Mouse (Mus musculus) MEL (cell line): ENCODE results near the gene Hes3. TPM values are rescaled to one million over a fixed set of nuclear protein-coding genes. Genes with fewer than 3 reads are reported as not detected.

Experiments used
- DNase-seq: peaks from one replicate; pipeline ENCODE4 v3.0.0; 2011; ENCODE audit warnings: low read depth, low spot score
- H3K27ac ChIP-seq: 2 replicates; pipeline ENCODE4 v1.5.1; 2012; ENCODE audit warnings: low read depth, mild to moderate bottlenecking, control low read depth, low read length, moderate library complexity; ENCODE audit not compliant: control insufficient read depth
- H3K27me3 ChIP-seq, 2 experiments: fragments of 150-350 bp in 1 of 2; sonication (generic) in 1 of 2; 2 replicates each; pipeline ENCODE4 v1.6.1; 2012; ENCODE audit warnings: low read length in 2 of 2, mild to moderate bottlenecking in 2 of 2, improper control_type of control experiment in 1 of 2, moderate library complexity in 1 of 2; ENCODE audit not compliant: insufficient read depth in 2 of 2, control insufficient read depth in 1 of 2
- H3K36me3 ChIP-seq, 2 experiments: 2 replicates each; pipeline ENCODE4 v1.6.1; 2012 to 2014; ENCODE audit warnings: low read length in 2 of 2, improper control_type of control experiment in 1 of 2, inconsistent platforms in 1 of 2, mild to moderate bottlenecking in 1 of 2; ENCODE audit not compliant: insufficient read depth in 2 of 2, control insufficient read depth in 1 of 2
- H3K4me1 ChIP-seq, 2 experiments: fragments of 150-350 bp in 1 of 2; sonication (generic) in 1 of 2; 2 replicates each; pipeline ENCODE4 v1.6.1; 2012; ENCODE audit warnings: low read length in 2 of 2, improper control_type of control experiment in 1 of 2, mild to moderate bottlenecking in 1 of 2; ENCODE audit not compliant: insufficient read depth in 2 of 2, control insufficient read depth in 1 of 2
- H3K4me3 ChIP-seq, 2 experiments: fragments of 150-350 bp in 1 of 2; sonication (generic) in 1 of 2; 2 replicates each; pipeline ENCODE4 v1.5.1; 2012; ENCODE audit warnings: low read depth in 2 of 2, low read length in 2 of 2, mild to moderate bottlenecking in 2 of 2, moderate library complexity in 2 of 2, control low read depth in 1 of 2, improper control_type of control experiment in 1 of 2; ENCODE audit not compliant: control insufficient read depth in 1 of 2, insufficient read depth in 1 of 2
- H3K79me2 ChIP-seq: 2 replicates; pipeline ENCODE4 v1.6.1; 2012; ENCODE audit warnings: mild to moderate bottlenecking, low read length, moderate library complexity; ENCODE audit not compliant: control insufficient read depth, poor library complexity, insufficient read depth
- H3K9ac ChIP-seq: 2 replicates; pipeline ENCODE4 v1.6.1; 2012; ENCODE audit warnings: low read depth, mild to moderate bottlenecking, control low read depth, low read length, moderate library complexity; ENCODE audit not compliant: control insufficient read depth, poor library complexity, severe bottlenecking
- H3K9me3 ChIP-seq: fragments of 150-350 bp; sonication (generic); replicated peaks from 2 replicates; pipeline ENCODE4 v1.6.1; 2012; ENCODE audit warnings: mild to moderate bottlenecking, low read length, improper control_type of control experiment, moderate library complexity; ENCODE audit not compliant: insufficient read depth
- BHLHE40 ChIP-seq: IDR thresholded peaks from 2 replicates; pipeline ENCODE4 v1.6.1; 2012; ENCODE audit warnings: low read depth, mild to moderate bottlenecking, inconsistent platforms, low read length, improper control_type of control experiment, borderline replicate concordance
- CHD2 ChIP-seq: IDR thresholded peaks from 2 replicates; pipeline ENCODE4 v1.6.1; 2011; ENCODE audit warnings: low read length, improper control_type of control experiment
- CTCF ChIP-seq, 3 experiments: IDR thresholded peaks in 2 of 3; conservative IDR thresholded peaks in 1 of 3; 2 replicates each; pipeline ENCODE4 v1.5.1; 2011 to 2012; ENCODE audit warnings: low read length in 3 of 3, low read depth in 2 of 3, mild to moderate bottlenecking in 2 of 3, improper control_type of control experiment in 1 of 3, inconsistent platforms in 1 of 3, mixed read lengths in 1 of 3, moderate library complexity in 1 of 3; ENCODE audit not compliant: control insufficient read depth in 1 of 3, insufficient read depth in 1 of 3, poor library complexity in 1 of 3, severe bottlenecking in 1 of 3
- ELF1 ChIP-seq: IDR thresholded peaks from 2 replicates; pipeline ENCODE4 v1.6.1; 2014; ENCODE audit warnings: low read depth, mild to moderate bottlenecking, inconsistent platforms, low read length, improper control_type of control experiment, moderate library complexity
- EP300 ChIP-seq, 2 experiments: IDR thresholded peaks; 2 replicates each; pipeline ENCODE4 v1.6.1; 2011; ENCODE audit warnings: improper control_type of control experiment in 2 of 2, low read length in 2 of 2, low read depth in 1 of 2, mild to moderate bottlenecking in 1 of 2
- GATA1 ChIP-seq: IDR thresholded peaks from 2 replicates; pipeline ENCODE4 v1.6.1; 2011; ENCODE audit warnings: low read depth, low read length, improper control_type of control experiment
- KAT2A ChIP-seq: conservative IDR thresholded peaks from 2 replicates; pipeline ENCODE4 v1.6.1; 2012; ENCODE audit warnings: low read depth, low read length, improper control_type of control experiment, inconsistent platforms
- MAZ ChIP-seq: IDR thresholded peaks from 2 replicates; pipeline ENCODE4 v1.6.1; 2012; ENCODE audit warnings: low read depth, mild to moderate bottlenecking, inconsistent platforms, low read length, improper control_type of control experiment
- MEF2A ChIP-seq: IDR thresholded peaks from 2 replicates; pipeline ENCODE4 v1.6.1; 2014; ENCODE audit warnings: low read depth, mild to moderate bottlenecking, inconsistent platforms, low read length, improper control_type of control experiment; ENCODE audit not compliant: poor library complexity, insufficient replicate concordance, severe bottlenecking; ENCODE audit errors: extremely low read depth
- MXI1 ChIP-seq: IDR thresholded peaks from 2 replicates; pipeline ENCODE4 v1.6.1; 2011; ENCODE audit warnings: mild to moderate bottlenecking, low read depth, low read length, improper control_type of control experiment
- MYB ChIP-seq: IDR thresholded peaks from 2 replicates; pipeline ENCODE4 v1.6.1; 2011; ENCODE audit warnings: mild to moderate bottlenecking, low read depth, low read length, improper control_type of control experiment
- NELFE ChIP-seq: IDR thresholded peaks from 2 replicates; pipeline ENCODE4 v1.6.1; 2011; ENCODE audit warnings: low read depth, low read length, improper control_type of control experiment
- NRF1 ChIP-seq: IDR thresholded peaks from 2 replicates; pipeline ENCODE4 v1.6.1; 2014; ENCODE audit warnings: low read depth, mild to moderate bottlenecking, inconsistent platforms, low read length, improper control_type of control experiment, moderate library complexity; ENCODE audit not compliant: poor library complexity, insufficient read depth, severe bottlenecking
- POLR2AphosphoS5 ChIP-seq: IDR thresholded peaks from 2 replicates; pipeline ENCODE4 v1.6.1; 2012; ENCODE audit warnings: low read depth, borderline replicate concordance, mild to moderate bottlenecking, inconsistent platforms, low read length, moderate library complexity, mixed read lengths
- RAD21 ChIP-seq: IDR thresholded peaks from 2 replicates; pipeline ENCODE4 v1.6.1; 2011; ENCODE audit warnings: mild to moderate bottlenecking, low read depth, low read length, improper control_type of control experiment
- RCOR1 ChIP-seq: IDR thresholded peaks from 2 replicates; pipeline ENCODE4 v1.6.1; 2012; ENCODE audit warnings: low read depth, mild to moderate bottlenecking, inconsistent platforms, low read length, improper control_type of control experiment
- TAL1 ChIP-seq: IDR thresholded peaks from 2 replicates; pipeline ENCODE4 v1.6.1; 2012; ENCODE audit warnings: mild to moderate bottlenecking, inconsistent platforms, low read length, moderate library complexity, mixed read lengths
- TBP ChIP-seq: IDR thresholded peaks from 2 replicates; pipeline ENCODE4 v1.8.0; 2011; ENCODE audit warnings: low read depth, low read length, improper control_type of control experiment
- UBTF ChIP-seq: IDR thresholded peaks from 2 replicates; pipeline ENCODE4 v1.6.1; 2012; ENCODE audit warnings: low read depth, mild to moderate bottlenecking, inconsistent platforms, low read length, improper control_type of control experiment, moderate library complexity, borderline replicate concordance; ENCODE audit not compliant: insufficient read depth
- USF1 ChIP-seq: IDR thresholded peaks from 2 replicates; pipeline ENCODE4 v1.6.1; 2014; ENCODE audit warnings: low read depth, mild to moderate bottlenecking, inconsistent platforms, low read length, improper control_type of control experiment, moderate library complexity
- USF2 ChIP-seq, 2 experiments: IDR thresholded peaks; 2 replicates each; pipeline ENCODE4 v1.6.1; 2011 to 2012; ENCODE audit warnings: improper control_type of control experiment in 2 of 2, low read length in 2 of 2, borderline replicate concordance in 1 of 2, inconsistent platforms in 1 of 2, low read depth in 1 of 2, mild to moderate bottlenecking in 1 of 2; ENCODE audit not compliant: insufficient read depth in 1 of 2
- polyA plus RNA-seq, 2 experiments: library from polyadenylated mRNA; stranded (reverse) in 1 of 2; unstranded in 1 of 2; fragments of >175 nt in 1 of 2; fragments of >200 nt in 1 of 2; gene quantifications; 2 replicates each; pipeline versions ENCODE4 v1.2.1 to v1.2.4; 2012; ENCODE audit warnings: low replicate concordance in 2 of 2, low read depth in 1 of 2; ENCODE audit not compliant: insufficient read length in 2 of 2, insufficient read depth in 1 of 2, missing spikeins in 1 of 2
- total RNA-seq: library from RNA; depleted of rRNA; stranded (reverse); fragments of 300-350 nt; gene quantifications from 2 replicates; pipeline ENCODE4 v1.2.3, GENCODE M21; 2012

Hes3 gene
- total and polyA plus RNA-seq, 3 experiments: 0.04 TPM; not detected in 2

DNA sequence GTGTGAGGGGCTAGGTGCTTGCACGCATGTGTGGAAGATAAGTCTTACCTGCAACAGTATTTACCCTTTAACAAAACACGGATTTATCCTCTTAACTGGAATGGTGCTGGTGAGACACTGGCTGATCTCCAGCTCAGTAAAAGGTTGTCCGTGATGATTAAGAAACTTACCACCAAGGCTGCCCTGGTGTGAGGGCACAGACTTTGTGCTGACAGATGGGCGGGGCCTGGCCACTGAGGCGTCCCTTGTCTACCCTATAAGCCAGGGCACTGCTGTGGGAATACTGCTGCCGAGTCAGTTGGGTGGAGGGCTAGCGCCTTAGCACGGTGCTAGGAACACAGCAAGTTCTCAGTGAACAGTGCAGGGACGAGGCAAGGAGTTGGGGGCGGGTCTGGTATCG is 10.6 kb upstream of the Hes3 start:
- Histone ChIP-seq H3K27me3 (no peaks in the 10 kb centered on the region), H3K36me3 (peaks cover 0 to 8% of the 10 kb centered on the region in 2 experiments; a peak in 2 of 4 replicates), H3K79me2 (peaks cover 18% of the 10 kb centered on the region), H3K9me3 (no peaks in the 10 kb centered on the region), H3K9ac (no peak overlapping the region), H3K4me3 (no peak overlapping the region), H3K27ac (no peak overlapping the region)
- TF ChIP-seq GATA1 (no peak), KAT2A (no peak), CTCF (IDR thresholded peaks at IDR 0.05 in 2 of 3, conservative IDR thresholded peaks at IDR 0.05 in 1 of 3; ENCODE audit: control insufficient read depth in 1 of 3, insufficient read depth in 1 of 3, low read depth in 2 of 3, low read length in 3 of 3, poor library complexity in 1 of 3, severe bottlenecking in 1 of 3) (no peak), UBTF (no peak), USF1 (no peak)
- TF ChIP-seq, all 39 proteins: peak for 0
- H3K4me1 ChIP-seq: peaks cover 4 to 7% of the 10 kb centered on the region in 2 experiments; a peak in 2 of 4 replicates
- no peak for DNase-seq

DNA sequence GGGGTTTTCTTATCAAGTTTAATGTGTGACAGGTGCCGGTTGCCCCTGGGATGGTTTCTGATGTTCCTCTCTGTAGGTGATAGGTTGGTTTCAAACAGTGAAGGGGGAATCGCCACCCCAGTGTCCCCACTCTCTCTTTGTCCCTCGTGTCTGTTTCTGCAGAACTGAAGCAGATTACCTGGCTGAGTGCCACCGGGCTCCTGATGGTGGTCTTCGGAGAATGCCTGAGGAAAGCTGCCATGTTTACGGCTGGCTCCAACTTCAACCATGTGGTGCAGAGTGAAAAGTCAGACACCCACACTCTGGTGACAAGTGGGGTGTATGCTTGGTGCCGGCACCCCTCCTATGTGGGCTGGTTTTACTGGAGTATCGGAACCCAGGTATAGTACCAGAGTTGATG is 8.9 kb upstream of the Hes3 start:
- H3K36me3 ChIP-seq: peaks cover 0 to 8% of the 10 kb centered on the region in 2 experiments; a peak in 2 of 4 replicates
- TF ChIP-seq RCOR1: no peak
- no peak for TF ChIP-seq MAZ
- no peak for TF ChIP-seq RAD21
- no peak for TF ChIP-seq TAL1
- no peak for TF ChIP-seq MYB
- no peak for TF ChIP-seq EP300 (IDR thresholded peaks at IDR 0.05; ENCODE audit: low read depth in 1 of 2, low read length in 2 of 2)
- TF ChIP-seq NELFE: no peak
- H3K9ac ChIP-seq: no peak overlapping the region
- H3K79me2 ChIP-seq: peaks cover 20% of the 10 kb centered on the region
- DNase-seq: no peak
- H3K9me3 ChIP-seq: no peaks in the 10 kb centered on the region
- no peaks in the 10 kb centered on the region for H3K27me3 ChIP-seq
- H3K4me3 ChIP-seq: no peak overlapping the region
- peaks cover 4 to 8% of the 10 kb centered on the region in 2 experiments; a peak in 3 of 4 replicates for H3K4me1 ChIP-seq
- H3K27ac ChIP-seq: no peak overlapping the region

DNA sequence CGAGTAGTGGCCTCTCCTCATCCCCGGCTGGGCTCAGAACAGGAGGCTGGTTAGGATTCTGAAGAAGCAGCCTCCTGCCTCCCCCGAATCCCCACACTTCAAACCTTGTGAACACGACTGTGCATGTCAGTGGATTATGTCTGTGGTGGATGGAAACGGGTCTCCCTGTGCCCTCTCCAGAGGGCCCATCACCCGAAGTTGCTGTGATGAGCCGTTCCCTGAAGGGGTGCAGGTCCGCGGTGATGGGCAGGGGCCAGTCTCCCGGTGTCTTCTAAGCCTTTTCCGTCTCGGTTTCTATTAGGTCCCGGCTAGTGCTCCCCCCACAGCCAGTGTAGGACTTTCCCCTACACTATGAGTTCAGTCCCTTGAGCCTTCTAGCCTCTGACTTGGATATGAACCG is 7.4 kb upstream of the Hes3 start:
- Histone ChIP-seq H3K79me2 (peaks cover 20% of the 10 kb centered on the region), H3K27ac (no peak overlapping the region), H3K4me1 (peaks cover 4 to 14% of the 10 kb centered on the region in 2 experiments; a peak in 3 of 4 replicates), H3K9me3 (no peaks in the 10 kb centered on the region), H3K9ac (peak overlapping the region; percentile 4; the same call in 1 of the 2 replicates), H3K4me3 (no peak overlapping the region; a peak in 1 of 4 replicates), H3K36me3 (peaks cover 0 to 8% of the 10 kb centered on the region in 2 experiments; a peak in 1 of 4 replicates), H3K27me3 (no peaks in the 10 kb centered on the region)
- no peak for TF ChIP-seq POLR2AphosphoS5
- no peak for TF ChIP-seq TBP
- TF ChIP-seq NELFE: no peak
- TF ChIP-seq UBTF: no peak
- no peak for TF ChIP-seq ELF1
- TF ChIP-seq CHD2: no peak
- TF ChIP-seq MXI1: no peak
- no peak for TF ChIP-seq BHLHE40
- TF ChIP-seq NRF1: no peak
- TF ChIP-seq USF2 (IDR thresholded peaks at IDR 0.05; ENCODE audit: borderline replicate concordance in 1 of 2, insufficient read depth in 1 of 2, low read depth in 1 of 2, low read length in 2 of 2): no peak
- TF ChIP-seq MEF2A: no peak
- DNase-seq: no peak
